Mouse (Mus musculus) kidney, embryonic 15.5 days (tissue): ENCODE measurements at regions not wholly inside any gene's neighbourhood (a gene's known extent, or its start where the extent isn't known, plus 50 kb on each side); places are given as distances from the start of the nearest gene placed in this dataset.

ENCODE experiments used
- ATAC-seq: fragments of 200-750 bp; cut with Nextera tagmentation; replicated peaks from 2 replicates; pipeline ENCODE4 v1.8.0; 2017; ENCODE audit warnings: moderate TSS enrichment; ENCODE audit not compliant: low FRiP score
- H3K27ac ChIP-seq: fragments of 300-500 bp; sonication (generic); 2 replicates; pipeline ENCODE4 v1.5.1; 2015; ENCODE audit warnings: mild to moderate bottlenecking, inconsistent platforms
- H3K27me3 ChIP-seq: fragments of 300-500 bp; sonication (generic); 2 replicates; pipeline ENCODE4 v1.6.1; 2015; ENCODE audit warnings: inconsistent platforms
- H3K36me3 ChIP-seq: fragments of 300-500 bp; sonication (generic); 2 replicates; pipeline ENCODE4 v1.6.1; 2015; ENCODE audit warnings: inconsistent platforms
- H3K4me1 ChIP-seq: fragments of 300-500 bp; sonication (generic); 2 replicates; pipeline ENCODE4 v1.6.1; 2015; ENCODE audit warnings: inconsistent platforms
- H3K4me2 ChIP-seq: fragments of 300-500 bp; sonication (generic); 2 replicates; pipeline ENCODE4 v1.6.1; 2015; ENCODE audit warnings: moderate library complexity, mild to moderate bottlenecking, inconsistent platforms
- H3K4me3 ChIP-seq: fragments of 300-500 bp; sonication (generic); replicated peaks from 2 replicates; pipeline ENCODE4 v1.5.1; 2015; ENCODE audit warnings: mild to moderate bottlenecking, inconsistent platforms
- H3K9ac ChIP-seq: fragments of 300-500 bp; sonication (generic); 2 replicates; pipeline ENCODE4 v1.6.1; 2015; ENCODE audit warnings: mild to moderate bottlenecking, inconsistent platforms
- H3K9me3 ChIP-seq: fragments of 300-500 bp; sonication (generic); replicated peaks from 2 replicates; pipeline ENCODE4 v1.6.1; 2016; ENCODE audit warnings: inconsistent platforms
- WGBS: fragments of 180-500 bp; shearing (Covaris S2); methylation state at CpG from one replicate; pipeline ENCODE4 v1.1.7; 2015; ENCODE audit warnings: mixed read lengths; 5-methylcytosine and 5-hydroxymethylcytosine counted together

- Histone ChIP-seq H3K9ac (no peak overlapping the region), H3K27ac (no peak overlapping the region), H3K36me3 (no peaks in the 10 kb centered on the region), H3K4me3 (no peak overlapping the region), H3K4me1 (no peaks in the 10 kb centered on the region), H3K4me2 (no peak overlapping the region), H3K9me3 (no peaks in the 10 kb centered on the region), H3K27me3 (no peaks in the 10 kb centered on the region)
- 61% methylated on average over 8 of the region's 8 CpGs for WGBS
- ATAC-seq: no peak
Observed at GRCm38 (mm10) chr4:28523343-28523742, 289.6 kb upstream of the Epha7 start.

GRCm38 (mm10) chr4:28542218-28542617 is 270.7 kb upstream of the Epha7 start:
- Histone ChIP-seq H3K9ac (no peak overlapping the region), H3K27ac (peak overlapping the region; percentile 78), H3K4me2 (no peak overlapping the region), H3K36me3 (no peaks in the 10 kb centered on the region), H3K4me3 (no peak overlapping the region), H3K27me3 (no peaks in the 10 kb centered on the region), H3K4me1 (no peaks in the 10 kb centered on the region), H3K9me3 (no peaks in the 10 kb centered on the region)
- peak; percentile 76 for ATAC-seq
- WGBS: 11% methylated on average over 1 of the region's 1 CpGs

GRCm38 (mm10) chr4:28542696-28543328 is 270.1 kb upstream of the Epha7 start:
- Histone ChIP-seq H3K27ac (peak overlapping the region; percentile 78), H3K4me3 (no peak overlapping the region), H3K9me3 (no peaks in the 10 kb centered on the region), H3K36me3 (no peaks in the 10 kb centered on the region), H3K4me1 (peaks cover 1% of the 10 kb centered on the region), H3K27me3 (no peaks in the 10 kb centered on the region), H3K9ac (no peak overlapping the region), H3K4me2 (no peak overlapping the region)
- ATAC-seq: peak; percentile 87
- 43% methylated on average over 1 of the region's 1 CpGs for WGBS

GRCm38 (mm10) chr4:28548231-28548836 is 264.6 kb upstream of the Epha7 start:
- H3K27me3 ChIP-seq: no peaks in the 10 kb centered on the region
- no peak overlapping the region for H3K4me3 ChIP-seq
- WGBS: 6% methylated on average over 6 of the region's 6 CpGs
- H3K9me3 ChIP-seq: no peaks in the 10 kb centered on the region
- peaks cover 9% of the 10 kb centered on the region for H3K4me1 ChIP-seq
- H3K27ac ChIP-seq: peak overlapping the region; percentile 74
- H3K4me2 ChIP-seq: peak overlapping the region; percentile 35; the same call in 1 of the 2 replicates
- ATAC-seq: peak; percentile 100
- no peak overlapping the region for H3K9ac ChIP-seq
- no peaks in the 10 kb centered on the region for H3K36me3 ChIP-seq

GRCm38 (mm10) chr4:28571092-28571770 is 241.7 kb upstream of the Epha7 start:
- ATAC-seq: no peak
- WGBS: 62% methylated on average over 4 of the region's 4 CpGs

GRCm38 (mm10) chr4:28588745-28589530 is 224.0 kb upstream of the Epha7 start:
- no peak for ATAC-seq
- H3K27me3 ChIP-seq: no peaks in the 10 kb centered on the region
- H3K4me2 ChIP-seq: no peak overlapping the region
- H3K36me3 ChIP-seq: no peaks in the 10 kb centered on the region
- no peaks in the 10 kb centered on the region for H3K9me3 ChIP-seq
- H3K4me3 ChIP-seq: no peak overlapping the region
- H3K4me1 ChIP-seq: no peaks in the 10 kb centered on the region
- no peak overlapping the region for H3K9ac ChIP-seq
- whole genome bisulfite sequencing: 73% methylated on average over 12 of the region's 12 CpGs
- H3K27ac ChIP-seq: no peak overlapping the region

More at GRCm38 (mm10) chr4:28571092-28571770, 241.7 kb upstream of the Epha7 start:
- Histone ChIP-seq H3K36me3 (no peaks in the 10 kb centered on the region), H3K4me2 (no peak overlapping the region), H3K4me3 (no peak overlapping the region), H3K9ac (no peak overlapping the region), H3K27ac (no peak overlapping the region), H3K4me1 (0 out of 2 replicates have a peak, but pooled peaks cover 2% of the 10 kb centered on the region), H3K9me3 (no peaks in the 10 kb centered on the region), H3K27me3 (no peaks in the 10 kb centered on the region)
